In the genomic region with DNA sequence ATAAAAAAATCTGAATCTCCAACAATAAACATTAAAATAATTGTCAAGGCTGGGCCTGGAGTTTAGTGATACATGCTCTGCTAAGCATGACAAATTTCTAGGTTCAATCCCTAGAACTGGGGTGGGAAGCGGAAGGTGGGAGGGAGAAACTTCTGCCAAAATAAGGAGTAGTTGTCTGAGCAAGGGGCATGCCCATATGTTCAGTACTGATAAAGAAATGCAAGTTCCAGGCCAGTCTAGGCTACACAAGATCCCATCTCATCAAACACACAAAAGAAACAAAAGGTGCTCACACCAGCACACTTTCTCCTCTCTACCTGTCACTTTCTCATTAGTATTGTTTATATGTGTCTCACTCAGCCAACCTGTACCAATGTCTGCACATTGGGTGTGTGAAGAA, we compare ENCODE assay signal across 16 mouse cellular contexts.
"Had no signal": no experiment of that assay in that cellular context is flagged by ENCODE, and none has a peak within 500 bp of the region (broad histone marks: within the 10 kb centered on the region; RNA-seq: fewer than 3 reads in every experiment).

No protein-coding gene starts in this region.

- H3K27me3 ChIP-seq: intestine, embryonic 15.5 days; kidney, embryonic 15.5 days; limb, embryonic 13.5 days; midbrain, embryonic 15.5 days; neural tube, embryonic 13.5 days had no signal

- DNase-seq: kidney, adult 2 months; kidney, postnatal 14 days; left cerebral cortex, postnatal 4 days; lung, adult 18-20 months; lung, postnatal 36 days; retina, postnatal 1 day; right cerebral cortex, postnatal 4 days; spleen, adult 18-20 months; thymus, adult 2 months; thymus, postnatal 25 days had no signal

- H3K27ac ChIP-seq: intestine, embryonic 15.5 days; kidney, embryonic 15.5 days; limb, embryonic 13.5 days; midbrain, embryonic 15.5 days; neural tube, embryonic 13.5 days had no signal

- H3K4me3 ChIP-seq: intestine, embryonic 15.5 days; kidney, embryonic 15.5 days; limb, embryonic 13.5 days; midbrain, embryonic 15.5 days; neural tube, embryonic 13.5 days had no signal

- ATAC-seq: intestine, embryonic 15.5 days; midbrain, embryonic 15.5 days had no signal

- H3K4me2 ChIP-seq: intestine, embryonic 15.5 days; kidney, embryonic 15.5 days; limb, embryonic 13.5 days; midbrain, embryonic 11.5 days; midbrain, embryonic 15.5 days; neural tube, embryonic 13.5 days had no signal

- H3K9me3 ChIP-seq: intestine, embryonic 15.5 days; kidney, embryonic 15.5 days; limb, embryonic 13.5 days; midbrain, embryonic 15.5 days; neural tube, embryonic 13.5 days had no signal

- H3K4me1 ChIP-seq: intestine, embryonic 15.5 days; kidney, embryonic 15.5 days; limb, embryonic 13.5 days; midbrain, embryonic 15.5 days; neural tube, embryonic 13.5 days had no signal

- H3K9ac ChIP-seq: intestine, embryonic 15.5 days; kidney, embryonic 15.5 days; limb, embryonic 13.5 days; midbrain, embryonic 15.5 days; neural tube, embryonic 13.5 days had no signal
